ENCODE assay signal across 8 mouse cellular contexts in genomic region chr4:107937338-107937737, GRCm38 (mm10). TPM values are rescaled to one million over a fixed set of nuclear protein-coding genes. Genes with fewer than 3 reads are reported as not detected.
DNase-seq lines count a peak whose midpoint lies in the region; ATAC-seq and TF ChIP-seq lines count a peak whose summit lies in the region.

No protein-coding gene starts in this region.

- no peaks in the 10 kb centered on the region for H3K27me3 ChIP-seq in forebrain, embryonic 16.5 days (replicated peaks; ENCODE audit: control insufficient read depth, insufficient read depth, low read length)
- H3K27me3 ChIP-seq in hindbrain, embryonic 16.5 days (replicated peaks; ENCODE audit: control insufficient read depth, insufficient read depth, low read length) = no peaks in the 10 kb centered on the region

- TF ChIP-seq POLR2A in brain, embryonic 14.5 days (IDR thresholded peaks at IDR 0.05; ENCODE audit: borderline replicate concordance, extremely low read depth, insufficient read depth, insufficient read length, poor library complexity, severe bottlenecking) = no peak

- no peak overlapping the region for H3K27ac ChIP-seq in forebrain, embryonic 16.5 days (ENCODE audit: low read length)
- no peak overlapping the region for H3K27ac ChIP-seq in hindbrain, embryonic 16.5 days (ENCODE audit: low read depth, low read length)

- peaks cover 3% of the 10 kb centered on the region; the same call in 1 of the 2 replicates for H3K4me1 ChIP-seq in forebrain, embryonic 16.5 days (replicated peaks; ENCODE audit: control insufficient read depth, insufficient read depth, low read length)
- H3K4me1 ChIP-seq in hindbrain, embryonic 16.5 days (ENCODE audit: control insufficient read depth, insufficient read depth, low read depth, low read length) = no peaks in the 10 kb centered on the region

- no peak overlapping the region for H3K4me3 ChIP-seq in forebrain, embryonic 16.5 days (replicated peaks; ENCODE audit: low read length)
- H3K4me3 ChIP-seq in hindbrain, embryonic 16.5 days (ENCODE audit: low read length) = no peak overlapping the region

- no peak overlapping the region for H3K4me2 ChIP-seq in forebrain, embryonic 16.5 days (ENCODE audit: low read length)
- no peak overlapping the region for H3K4me2 ChIP-seq in hindbrain, embryonic 16.5 days (ENCODE audit: low read length)

- 21% methylated on average over 6 of the region's 6 CpGs for WGBS in forebrain, embryonic 16.5 days
- WGBS in hindbrain, embryonic 16.5 days = 20% methylated on average over 6 of the region's 6 CpGs

- peak; percentile 68 for TF ChIP-seq CTCF in brain, embryonic 14.5 days (IDR thresholded peaks at IDR 0.05; ENCODE audit: borderline replicate concordance, extremely low read depth, insufficient read depth, insufficient read length)

- no peaks in the 10 kb centered on the region for H3K9me3 ChIP-seq in forebrain, embryonic 16.5 days (ENCODE audit: control insufficient read depth, low read length)
- no peaks in the 10 kb centered on the region for H3K9me3 ChIP-seq in hindbrain, embryonic 16.5 days (ENCODE audit: control insufficient read depth, low read length)

- no peak overlapping the region for H3K9ac ChIP-seq in forebrain, embryonic 16.5 days (replicated peaks; ENCODE audit: low read depth, low read length)
- no peak overlapping the region for H3K9ac ChIP-seq in hindbrain, embryonic 16.5 days (ENCODE audit: low read depth, low read length)

- no peaks in the 10 kb centered on the region for H3K36me3 ChIP-seq in forebrain, embryonic 16.5 days (ENCODE audit: control insufficient read depth, insufficient read depth)
- H3K36me3 ChIP-seq in hindbrain, embryonic 16.5 days (ENCODE audit: control insufficient read depth, insufficient read depth, low read length) = no peaks in the 10 kb centered on the region

- peak; percentile 62; the same call in 1 of the 2 replicates for ATAC-seq in forebrain, embryonic 16.5 days
- ATAC-seq in hindbrain, embryonic 16.5 days = 0 out of 2 replicates have a peak, but pooled peaks have one; percentile 48

- peak; percentile 50 to 78 for DNase-seq in adrenal gland, adult (ENCODE audit: inconsistent age in 2 of 2, low spot score in 1 of 2)
- DNase-seq in adrenal gland, adult 8-10 months = no peak
- DNase-seq in brain, embryonic 14.5 days (ENCODE audit: low read depth) = peak; percentile 91
- DNase-seq in layer of hippocampus, postnatal 25 days (ENCODE audit: extremely low spot score in 1 of 2, low spot score in 1 of 2) = peak; percentile 40 to 69
- DNase-seq in lung, postnatal 36 days = peak; percentile 84
- peak; percentile 24 to 69 for DNase-seq in spleen, postnatal 4 days (ENCODE audit: low spot score in 2 of 2)

RNA-seq across cellular contexts. Expression of gene Cpt2, which starts 13.9 kb away (rescaled TPM):
- 100 to 1,000 TPM in 3 of 4 experiments, 10 to 100 TPM in 1; 92.3 to 198 (median 141) TPM for total RNA-seq in adrenal gland, adult 8-10 months (2022)
- polyA plus RNA-seq in brain, embryonic 14.5 days (2012; rRNA removed) = 14.1 and 15.6 TPM in 2 replicates
- polyA plus RNA-seq in forebrain, embryonic 16.5 days (2015; fragmentation: Nextera tagmentation; extraction: Ambion mirVana) = 10.4 and 16.3 TPM in 2 replicates
- polyA plus RNA-seq in hindbrain, embryonic 16.5 days (2015; fragmentation: Nextera tagmentation; extraction: Ambion mirVana) = 16.3 and 19.1 TPM in 2 replicates
- 1 to 10 TPM; 6.7 to 7.3 TPM for total RNA-seq in layer of hippocampus, postnatal 25 days (2021)

RNA-seq across cellular contexts. Expression of gene Slc1a7, which starts 30.8 kb away (rescaled TPM):
- under 1 TPM; 0.35 to 0.73 (median 0.49) TPM for total RNA-seq in adrenal gland, adult 8-10 months (2022)
- polyA plus RNA-seq in brain, embryonic 14.5 days (2012; rRNA removed) = 0.08 and 0.10 TPM in 2 replicates
- not detected in 2 replicates for polyA plus RNA-seq in forebrain, embryonic 16.5 days (2015; fragmentation: Nextera tagmentation; extraction: Ambion mirVana)
- 0.18 TPM in 1 of 2 replicates, not detected in the other for polyA plus RNA-seq in hindbrain, embryonic 16.5 days (2015; fragmentation: Nextera tagmentation; extraction: Ambion mirVana)
- not detected for total RNA-seq in layer of hippocampus, postnatal 25 days (2021)

RNA-seq across cellular contexts. Expression of gene 0610037L13Rik, which starts 47.7 kb away (rescaled TPM):
- 10 to 100 TPM; 75.0 to 83.5 (median 78.4) TPM for total RNA-seq in adrenal gland, adult 8-10 months (2022)
- polyA plus RNA-seq in brain, embryonic 14.5 days (2012; rRNA removed) = 91.0 and 114 TPM in 2 replicates
- 99.3 and 99.9 TPM in 2 replicates for polyA plus RNA-seq in forebrain, embryonic 16.5 days (2015; fragmentation: Nextera tagmentation; extraction: Ambion mirVana)
- 95.5 and 98.6 TPM in 2 replicates for polyA plus RNA-seq in hindbrain, embryonic 16.5 days (2015; fragmentation: Nextera tagmentation; extraction: Ambion mirVana)
- 10 to 100 TPM; 64.8 to 71.3 TPM for total RNA-seq in layer of hippocampus, postnatal 25 days (2021)

RNA-seq across cellular contexts. Expression of gene Magoh, which starts 57.8 kb away (rescaled TPM):
- total RNA-seq in adrenal gland, adult 8-10 months (2022) = 10 to 100 TPM; 61.8 to 73.5 (median 71.9) TPM
- 106 and 129 TPM in 2 replicates for polyA plus RNA-seq in brain, embryonic 14.5 days (2012; rRNA removed)
- polyA plus RNA-seq in forebrain, embryonic 16.5 days (2015; fragmentation: Nextera tagmentation; extraction: Ambion mirVana) = 118 and 122 TPM in 2 replicates
- polyA plus RNA-seq in hindbrain, embryonic 16.5 days (2015; fragmentation: Nextera tagmentation; extraction: Ambion mirVana) = 87.7 and 88.8 TPM in 2 replicates
- total RNA-seq in layer of hippocampus, postnatal 25 days (2021) = 10 to 100 TPM; 37.6 to 41.9 TPM
